Mouse (Mus musculus) stomach, embryonic 14.5 days (tissue): ENCODE data around the gene Lrmda. TPM values are rescaled to one million over a fixed set of nuclear protein-coding genes. Genes with fewer than 3 reads are reported as not detected.
A peak's percentile ranks its signal among the peaks of the same experiment; 100 is the strongest.

Experiments used
- ATAC-seq: fragments of 200-750 bp; cut with Nextera tagmentation; 2 replicates; pipeline ENCODE4 v1.8.0; 2017; ENCODE audit warnings: low read depth, moderate TSS enrichment; ENCODE audit not compliant: insufficient number of reproducible peaks, insufficient read depth, low FRiP score
- H3K27ac ChIP-seq: fragments of 300-500 bp; sonication (generic); 2 replicates; pipeline ENCODE4 v1.5.1; 2014; ENCODE audit warnings: mild to moderate bottlenecking, low read length, moderate library complexity, mixed read lengths
- H3K27me3 ChIP-seq: fragments of 300-500 bp; sonication (generic); 2 replicates; pipeline ENCODE4 v1.6.1; 2014; ENCODE audit warnings: low read length, control low read depth, mixed read lengths; ENCODE audit not compliant: control insufficient read depth, insufficient read depth
- H3K36me3 ChIP-seq: fragments of 300-500 bp; sonication (generic); 2 replicates; pipeline ENCODE4 v1.6.1; 2014; ENCODE audit warnings: mild to moderate bottlenecking, control low read depth, low read length, moderate library complexity, mixed read lengths; ENCODE audit not compliant: control insufficient read depth, insufficient read depth
- H3K4me1 ChIP-seq: fragments of 300-500 bp; sonication (generic); 2 replicates; pipeline ENCODE4 v1.6.1; 2014; ENCODE audit warnings: low read length, control low read depth, mixed read lengths; ENCODE audit not compliant: control insufficient read depth, insufficient read depth
- H3K4me2 ChIP-seq: fragments of 300-500 bp; sonication (generic); replicated peaks from 2 replicates; pipeline ENCODE4 v1.6.1; 2014; ENCODE audit warnings: low read depth, low read length, control low read depth
- H3K4me3 ChIP-seq: fragments of 300-500 bp; sonication (generic); 2 replicates; pipeline ENCODE4 v1.5.1; 2014; ENCODE audit warnings: low read depth, low read length, control low read depth
- H3K9ac ChIP-seq: fragments of 300-500 bp; sonication (generic); replicated peaks from 2 replicates; pipeline ENCODE4 v1.6.1; 2014; ENCODE audit warnings: low read depth, mild to moderate bottlenecking, control low read depth, low read length, moderate library complexity, mixed read lengths
- H3K9me3 ChIP-seq: fragments of 300-500 bp; sonication (generic); 2 replicates; pipeline ENCODE4 v1.6.1; 2016; ENCODE audit warnings: low read depth, low read length, control low read depth; ENCODE audit not compliant: control insufficient read depth
- WGBS: fragments of 180-500 bp; shearing (Covaris S2); extraction: QIAGEN DNeasy Blood & Tissue Kit; methylation state at CpG from one replicate; pipeline ENCODE4 v1.1.7; 2014; 5-methylcytosine and 5-hydroxymethylcytosine counted together
- polyA plus RNA-seq: library from polyadenylated mRNA; unstranded; fragments of >200 nt; fragmentation: Nextera tagmentation; extraction: Ambion mirVana; gene quantifications from 2 replicates; pipeline ENCODE4 v1.2.1, GENCODE M21; 2014

Lrmda gene
- polyA plus RNA-seq, 1 experiment from 2014 or later: 0.46 TPM

DNA sequence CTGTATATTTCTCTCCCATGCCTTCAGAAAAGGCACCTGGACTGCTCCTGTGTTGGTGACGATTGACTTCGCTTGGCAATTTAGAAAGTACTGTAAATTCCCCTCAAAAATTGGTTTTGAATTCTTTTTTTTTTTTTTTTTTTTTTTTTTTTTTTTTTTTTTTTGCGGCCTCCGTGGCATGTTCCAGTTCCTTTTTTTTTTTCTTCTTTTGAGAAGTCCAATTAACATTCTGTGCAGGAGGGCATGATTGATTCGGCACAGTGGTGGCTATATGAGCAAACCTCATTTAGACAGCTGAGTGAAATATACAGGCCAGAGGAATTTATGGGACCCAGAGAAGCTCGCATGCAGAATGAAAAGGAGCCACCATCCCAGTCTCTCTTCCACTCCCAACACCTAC is 288.5 kb downstream of the Lrmda start:
- Histone ChIP-seq H3K36me3 (no peaks in the 10 kb centered on the region), H3K4me1 (no peaks in the 10 kb centered on the region), H3K27me3 (no peaks in the 10 kb centered on the region), H3K27ac (no peak overlapping the region), H3K9ac (no peak overlapping the region), H3K4me3 (no peak overlapping the region), H3K9me3 (no peaks in the 10 kb centered on the region), H3K4me2 (no peak overlapping the region)
- no peak for ATAC-seq
- 55% methylated on average over 6 of the region's 6 CpGs for whole genome bisulfite sequencing

DNA sequence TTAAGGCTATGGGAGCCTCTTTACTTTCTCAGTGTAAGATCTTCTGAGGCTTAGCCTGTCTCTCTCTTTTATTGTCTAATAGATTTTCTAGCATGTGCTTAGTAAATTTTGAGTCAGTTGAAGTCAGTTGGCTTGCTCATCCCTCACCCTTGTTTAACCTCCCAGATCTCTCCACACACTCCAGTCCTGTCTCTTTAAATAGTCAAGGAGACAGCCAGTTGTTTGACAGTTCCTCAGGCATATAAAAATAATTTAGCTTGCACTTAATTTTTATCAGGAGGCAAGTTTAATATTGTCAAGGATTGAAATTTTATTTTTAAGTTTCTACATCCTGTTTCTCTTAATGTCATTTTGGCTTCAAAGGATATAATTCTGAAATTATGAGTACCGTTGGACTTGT is 303.5 kb downstream of the Lrmda start:
- H3K9ac ChIP-seq: no peak overlapping the region
- no peak overlapping the region for H3K4me3 ChIP-seq
- ATAC-seq: no peak
- no peak overlapping the region for H3K4me2 ChIP-seq
- H3K9me3 ChIP-seq: no peaks in the 10 kb centered on the region
- no peaks in the 10 kb centered on the region for H3K36me3 ChIP-seq
- no peaks in the 10 kb centered on the region for H3K27me3 ChIP-seq
- WGBS: 31% methylated on average over 1 of the region's 1 CpGs
- 0 out of 2 replicates have a peak, but pooled peaks cover 10% of the 10 kb centered on the region for H3K4me1 ChIP-seq
- H3K27ac ChIP-seq: no peak overlapping the region; the same call in 1 of the 2 replicates

DNA sequence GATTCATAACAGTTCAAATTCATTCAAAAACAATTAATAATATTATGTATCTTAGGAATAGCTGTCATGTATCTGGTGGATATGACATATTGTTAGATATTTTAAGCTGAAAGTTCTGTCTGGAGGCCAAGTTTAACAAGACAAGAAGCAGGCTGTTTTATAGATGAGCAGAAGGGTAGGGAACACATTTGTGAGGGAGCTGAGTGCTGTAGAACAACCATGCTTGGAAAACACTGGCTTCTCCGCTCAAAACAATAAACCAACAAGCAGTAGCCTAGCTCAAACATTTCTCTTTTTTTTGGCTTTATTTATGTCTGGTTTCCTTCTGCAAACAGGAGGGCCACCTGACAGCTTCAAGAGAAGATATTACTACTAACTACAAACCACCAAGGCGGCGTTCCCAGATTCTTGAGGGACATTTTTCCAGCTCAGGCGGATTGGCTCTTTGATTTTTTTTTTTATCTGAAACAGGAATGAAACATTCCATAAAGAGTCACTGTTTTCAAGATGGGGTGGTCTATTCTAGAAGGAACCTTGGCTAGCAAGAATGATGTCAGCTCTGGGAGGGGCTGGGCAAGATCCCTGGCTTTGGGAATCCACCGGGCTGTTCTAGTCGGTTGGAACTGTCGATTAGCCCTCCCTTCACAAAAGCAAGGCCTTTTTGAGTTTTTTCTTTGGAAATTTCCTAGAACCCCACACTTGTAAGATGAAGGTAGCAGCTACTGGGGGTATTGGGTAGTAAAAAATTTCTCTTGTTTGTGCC is 304.2 kb downstream of the Lrmda start:
- no peak overlapping the region for H3K4me3 ChIP-seq
- 43% methylated on average over 7 of the region's 7 CpGs for WGBS
- H3K9ac ChIP-seq: no peak overlapping the region
- H3K4me2 ChIP-seq: no peak overlapping the region
- no peaks in the 10 kb centered on the region for H3K36me3 ChIP-seq
- H3K27ac ChIP-seq: no peak overlapping the region
- peak; percentile 64; the same call in 1 of the 2 replicates for ATAC-seq
- 0 out of 2 replicates have a peak, but pooled peaks cover 10% of the 10 kb centered on the region for H3K4me1 ChIP-seq
- no peaks in the 10 kb centered on the region for H3K27me3 ChIP-seq
- H3K9me3 ChIP-seq: no peaks in the 10 kb centered on the region

DNA sequence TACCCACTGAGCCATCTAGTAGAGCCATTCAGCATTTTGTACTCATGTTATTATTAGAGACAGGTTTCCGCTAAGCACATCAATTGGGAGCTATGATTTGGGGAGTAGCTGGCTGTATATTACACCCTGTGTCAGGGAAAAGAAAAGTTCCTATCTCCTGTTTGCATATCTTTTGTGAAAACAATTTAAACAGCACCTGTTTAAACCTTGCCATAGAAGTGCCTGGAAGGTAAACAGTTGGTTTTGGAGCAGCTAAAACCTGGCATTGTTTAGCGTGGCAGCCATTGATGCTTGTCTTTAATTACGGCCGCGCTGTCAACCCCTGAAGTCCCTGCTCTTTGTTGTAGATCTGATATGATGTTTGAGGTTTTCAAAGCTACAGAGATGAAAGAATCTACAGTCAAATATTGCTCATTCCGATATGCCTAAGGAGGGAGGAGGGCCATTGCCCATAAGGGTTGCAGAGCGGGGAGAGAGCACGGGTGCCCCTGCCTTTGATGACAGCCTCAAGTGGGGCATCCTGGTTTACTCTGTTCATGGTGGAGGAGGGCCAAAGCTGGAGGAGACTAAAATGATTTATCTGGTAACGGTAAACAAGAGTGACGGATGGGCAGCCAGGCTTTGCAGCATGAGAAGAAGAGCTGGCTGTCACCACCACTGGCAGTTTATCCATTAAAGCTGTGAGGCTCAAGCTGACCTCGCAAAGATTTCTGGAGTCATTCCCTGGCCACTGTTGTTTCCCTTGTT is 306.9 kb downstream of the Lrmda start:
- H3K27me3 ChIP-seq: no peaks in the 10 kb centered on the region
- H3K9ac ChIP-seq: no peak overlapping the region
- H3K4me2 ChIP-seq: no peak overlapping the region
- no peaks in the 10 kb centered on the region for H3K36me3 ChIP-seq
- H3K27ac ChIP-seq: no peak overlapping the region
- no peak overlapping the region for H3K4me3 ChIP-seq
- 46% methylated on average over 11 of the region's 11 CpGs for WGBS
- H3K4me1 ChIP-seq: 0 out of 2 replicates have a peak, but pooled peaks cover 10% of the 10 kb centered on the region
- H3K9me3 ChIP-seq: no peaks in the 10 kb centered on the region
- peak; percentile 85 for ATAC-seq

DNA sequence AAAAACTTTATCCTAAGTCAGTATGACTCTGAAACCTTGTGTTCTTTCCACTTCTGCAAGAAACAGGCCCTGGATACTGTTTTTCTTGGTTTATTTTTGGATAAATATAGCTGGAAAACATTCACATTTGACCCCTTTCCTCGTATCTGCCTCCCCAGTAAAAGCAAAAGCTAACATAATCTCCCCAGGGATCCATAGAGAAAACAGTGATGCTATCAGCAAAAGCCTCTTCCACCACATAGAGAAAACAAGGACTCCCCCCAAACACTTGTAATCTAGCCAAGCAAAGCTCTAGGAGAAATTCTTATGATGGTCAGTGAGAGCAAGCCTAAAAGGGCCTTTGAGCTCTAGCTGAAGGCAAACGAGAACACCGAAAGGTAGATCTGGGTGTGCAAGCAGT is 309.7 kb downstream of the Lrmda start:
- Histone ChIP-seq H3K4me2 (no peak overlapping the region), H3K9me3 (no peaks in the 10 kb centered on the region), H3K4me1 (0 out of 2 replicates have a peak, but pooled peaks cover 6% of the 10 kb centered on the region), H3K27me3 (no peaks in the 10 kb centered on the region), H3K36me3 (no peaks in the 10 kb centered on the region), H3K9ac (no peak overlapping the region), H3K27ac (no peak overlapping the region), H3K4me3 (no peak overlapping the region)
- WGBS: 83% methylated on average over 3 of the region's 3 CpGs
- no peak for ATAC-seq

DNA sequence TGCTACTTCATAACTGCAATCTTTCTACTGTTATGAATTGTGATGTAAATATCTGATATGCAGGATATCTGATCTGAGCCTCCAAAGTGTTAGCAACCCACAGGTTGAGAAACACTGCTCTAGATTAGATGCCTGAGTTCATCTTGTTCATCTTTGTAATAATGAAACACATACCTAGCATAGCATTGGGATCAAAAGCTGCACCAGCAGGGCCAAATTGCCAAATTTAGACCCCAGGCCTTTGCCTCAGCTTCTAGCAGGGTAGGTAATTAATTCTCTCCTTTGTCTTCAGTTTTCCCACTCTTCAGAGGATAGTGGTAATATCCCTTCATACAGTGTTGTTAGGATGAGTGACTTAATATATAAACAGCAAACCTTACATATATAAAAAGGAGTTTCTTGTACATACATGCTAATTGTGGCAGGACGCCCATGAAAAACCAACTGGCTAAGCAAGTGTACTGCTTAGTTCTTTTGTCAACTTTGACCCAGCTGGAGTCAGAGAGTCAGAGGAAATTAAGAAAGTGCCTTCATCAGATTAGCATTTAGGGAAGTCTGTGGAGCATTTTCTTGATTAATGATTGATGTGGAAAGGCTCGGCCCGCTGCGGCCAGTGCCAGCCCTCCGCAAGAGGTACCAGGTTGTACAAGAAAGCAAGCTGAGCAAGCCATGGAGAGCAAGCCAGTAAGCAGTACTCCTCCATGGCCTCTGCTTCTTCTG is 315.7 kb downstream of the Lrmda start:
- Histone ChIP-seq H3K9ac (no peak overlapping the region), H3K36me3 (no peaks in the 10 kb centered on the region), H3K27me3 (no peaks in the 10 kb centered on the region), H3K4me3 (no peak overlapping the region), H3K4me1 (no peaks in the 10 kb centered on the region), H3K27ac (no peak overlapping the region), H3K4me2 (no peak overlapping the region), H3K9me3 (no peaks in the 10 kb centered on the region)
- 92% methylated on average over 5 of the region's 5 CpGs for WGBS
- no peak for ATAC-seq

DNA sequence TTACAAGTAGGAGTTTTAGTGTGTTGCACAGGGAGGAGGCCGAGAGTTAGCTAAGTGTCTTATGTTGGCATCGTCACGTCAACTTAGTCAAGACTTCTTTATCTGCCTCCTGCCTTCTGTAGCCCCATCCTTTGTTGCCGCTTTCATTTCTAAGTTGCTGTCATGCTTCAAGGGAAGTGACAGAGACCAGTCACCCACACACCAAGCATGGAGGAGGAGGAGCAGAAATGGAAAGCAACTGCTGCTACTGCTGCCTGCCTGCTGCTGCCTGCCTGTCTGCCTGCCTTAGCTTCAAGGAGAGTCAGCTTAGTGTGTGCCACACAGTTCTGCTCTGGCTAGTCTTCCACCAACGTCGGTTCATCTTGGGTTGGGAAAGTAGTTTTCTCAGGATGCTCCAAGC is 319.7 kb downstream of the Lrmda start:
- Histone ChIP-seq H3K4me3 (no peak overlapping the region), H3K9me3 (no peaks in the 10 kb centered on the region), H3K9ac (no peak overlapping the region), H3K27ac (no peak overlapping the region), H3K36me3 (no peaks in the 10 kb centered on the region), H3K27me3 (no peaks in the 10 kb centered on the region), H3K4me1 (no peaks in the 10 kb centered on the region), H3K4me2 (no peak overlapping the region)
- no peak for ATAC-seq
- WGBS: 72% methylated on average over 6 of the region's 6 CpGs

DNA sequence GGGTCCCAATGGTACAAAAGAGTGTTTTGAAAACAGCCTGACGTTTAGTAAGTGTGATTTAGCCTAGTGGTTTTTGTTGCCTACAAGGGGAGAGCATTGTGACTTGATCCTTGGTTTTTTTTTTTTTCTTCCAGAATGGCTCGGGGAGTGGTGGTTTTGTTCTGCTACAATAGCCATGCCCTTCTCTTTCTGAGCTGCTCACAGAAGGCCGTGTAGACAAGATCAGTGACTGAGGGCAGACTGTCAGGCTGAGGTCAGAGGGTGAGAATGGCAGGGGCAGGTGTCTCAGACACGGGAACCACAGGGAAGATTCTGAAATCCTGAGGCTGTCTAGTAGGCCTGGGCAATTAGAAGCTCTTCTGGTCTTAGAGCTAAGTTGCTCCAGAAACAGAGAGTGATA is 323.8 kb downstream of the Lrmda start:
- Histone ChIP-seq H3K36me3 (no peaks in the 10 kb centered on the region), H3K9ac (no peak overlapping the region), H3K27me3 (no peaks in the 10 kb centered on the region), H3K9me3 (no peaks in the 10 kb centered on the region), H3K4me3 (no peak overlapping the region), H3K27ac (no peak overlapping the region), H3K4me2 (no peak overlapping the region), H3K4me1 (no peaks in the 10 kb centered on the region)
- 48% methylated on average over 4 of the region's 4 CpGs for WGBS
- ATAC-seq: no peak
